Mouse (Mus musculus): ENCODE data around the gene Arrdc2. TPM values are rescaled to one million over a fixed set of nuclear protein-coding genes. Genes with fewer than 3 reads are reported as not detected.
A peak's percentile ranks its signal among the peaks of the same experiment; 100 is the strongest.
"Not testable (repeated sequence)": the region's sequence is repeated elsewhere in the genome, so short reads cannot be mapped to it uniquely, and the experiment has no call there.

The Arrdc2 gene
- polyA plus RNA-seq, 1 experiment from 2014 or later, result 2.8 TPM

DNA sequence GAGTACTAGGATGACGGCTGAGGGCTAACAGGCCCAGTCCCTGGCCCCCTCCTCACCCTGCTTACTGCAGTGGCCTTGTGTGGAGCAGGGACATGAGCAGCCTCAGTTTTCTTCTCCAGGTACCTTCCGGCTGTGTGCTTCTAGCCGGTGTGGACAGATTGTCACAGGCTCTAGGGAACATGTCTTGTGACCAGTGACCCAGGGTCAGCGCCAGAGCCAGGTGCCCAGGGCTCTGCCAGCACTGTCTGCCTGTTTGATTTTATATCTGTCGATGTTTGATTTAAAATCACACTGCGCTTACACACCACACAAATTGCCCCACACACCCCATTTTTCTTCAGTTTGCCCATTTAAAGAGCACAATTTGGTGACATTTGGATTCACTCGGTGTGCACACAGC is 15.7 kb downstream of the Arrdc2 start:
- Histone ChIP-seq H3K27me3 (ENCODE audit: control insufficient read depth, insufficient read depth, low read length) (peaks cover 22% of the 10 kb centered on the region), H3K4me3 (ENCODE audit: control insufficient read depth in 1 of 2, insufficient read depth in 1 of 2, low read depth in 1 of 2, low read length in 2 of 2) (no peak overlapping the region), H3K4me2 (ENCODE audit: low read length) (no peak overlapping the region), H3K27ac (replicated peaks in 1 of 2; ENCODE audit: control insufficient read depth in 1 of 2, insufficient read depth in 1 of 2, low read depth in 2 of 2, low read length in 2 of 2) (no peak overlapping the region), H3K9ac (ENCODE audit: low read length) (no peak overlapping the region), H3K9me3 (ENCODE audit: control insufficient read depth, low read length) (peaks cover 1% of the 10 kb centered on the region; the same call in 1 of the 2 replicates), H3K4me1 (ENCODE audit: control insufficient read depth in 2 of 2, insufficient read depth in 2 of 2, low read length in 2 of 2) (no peaks in the 10 kb centered on the region; a peak in 1 of 4 replicates), H3K36me3 (ENCODE audit: control insufficient read depth, insufficient read depth, low read length) (no peaks in the 10 kb centered on the region)
- 78% methylated on average over 7 of the region's 7 CpGs for WGBS
- no peak for ATAC-seq (ENCODE audit: insufficient number of reproducible peaks, insufficient read depth, low FRiP score, low read depth)

DNA sequence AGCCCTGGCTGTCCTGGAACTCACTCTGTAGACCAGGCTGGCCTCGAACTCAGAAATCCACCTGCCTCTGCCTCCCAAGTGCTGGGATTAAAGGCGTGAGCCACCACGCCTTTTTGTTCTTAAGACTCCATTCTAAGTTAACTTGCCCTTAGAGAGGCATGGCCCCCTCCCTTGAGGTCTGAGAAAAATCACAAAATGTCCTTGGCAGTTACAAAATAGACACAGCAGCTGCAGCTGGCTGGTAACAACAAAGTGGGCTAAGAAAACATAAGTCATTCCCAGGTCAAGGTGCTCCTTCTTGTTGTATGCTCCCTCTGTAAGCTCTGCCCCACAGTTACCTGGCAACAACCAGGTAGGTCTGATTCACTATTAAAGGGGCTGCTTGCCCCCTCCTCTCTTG is 16.9 kb downstream of the Arrdc2 start:
- WGBS, result 74% methylated on average over 3 of the region's 3 CpGs
- not testable (repeated sequence) for H3K9ac ChIP-seq (ENCODE audit: low read length); H3K4me1 ChIP-seq (ENCODE audit: control insufficient read depth in 2 of 2, insufficient read depth in 2 of 2, low read length in 2 of 2); H3K4me2 ChIP-seq (ENCODE audit: low read length); H3K4me3 ChIP-seq (ENCODE audit: control insufficient read depth in 1 of 2, insufficient read depth in 1 of 2, low read depth in 1 of 2, low read length in 2 of 2); H3K36me3 ChIP-seq (ENCODE audit: control insufficient read depth, insufficient read depth, low read length); H3K9me3 ChIP-seq (ENCODE audit: control insufficient read depth, low read length); ATAC-seq (ENCODE audit: insufficient number of reproducible peaks, insufficient read depth, low FRiP score, low read depth); H3K27ac ChIP-seq (replicated peaks in 1 of 2; ENCODE audit: control insufficient read depth in 1 of 2, insufficient read depth in 1 of 2, low read depth in 2 of 2, low read length in 2 of 2)
- peaks cover 25% of the 10 kb centered on the region for H3K27me3 ChIP-seq (ENCODE audit: control insufficient read depth, insufficient read depth, low read length)

DNA sequence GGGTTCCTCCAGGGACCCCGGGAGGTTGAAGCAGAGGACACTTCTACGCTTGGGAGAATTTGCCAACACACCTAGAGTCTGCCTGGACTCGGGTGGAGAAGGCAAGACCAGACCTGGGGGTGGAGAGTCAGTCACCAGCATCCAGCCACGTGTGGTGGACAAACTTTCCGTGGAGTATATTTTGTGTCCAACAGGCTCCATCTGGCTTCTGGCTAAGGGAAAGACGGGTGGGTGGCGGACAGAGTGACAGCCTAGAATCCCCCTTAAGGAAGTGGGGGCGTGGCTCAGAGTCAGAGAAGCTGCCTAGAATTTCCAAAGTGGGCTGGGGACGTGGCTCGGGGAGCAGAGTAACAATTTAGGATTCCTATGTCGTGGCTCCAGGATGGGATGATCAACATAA is 17.5 kb downstream of the Arrdc2 start:
- Histone ChIP-seq H3K4me3 (ENCODE audit: control insufficient read depth in 1 of 2, insufficient read depth in 1 of 2, low read depth in 1 of 2, low read length in 2 of 2) (no peak overlapping the region), H3K9me3 (ENCODE audit: control insufficient read depth, low read length) (peaks cover 11% of the 10 kb centered on the region), H3K4me2 (ENCODE audit: low read length) (no peak overlapping the region), H3K27ac (replicated peaks in 1 of 2; ENCODE audit: control insufficient read depth in 1 of 2, insufficient read depth in 1 of 2, low read depth in 2 of 2, low read length in 2 of 2) (no peak overlapping the region), H3K27me3 (ENCODE audit: control insufficient read depth, insufficient read depth, low read length) (peaks cover 31% of the 10 kb centered on the region), H3K9ac (ENCODE audit: low read length) (no peak overlapping the region), H3K4me1 (ENCODE audit: control insufficient read depth in 2 of 2, insufficient read depth in 2 of 2, low read length in 2 of 2) (no peaks in the 10 kb centered on the region; a peak in 1 of 4 replicates), H3K36me3 (ENCODE audit: control insufficient read depth, insufficient read depth, low read length) (no peaks in the 10 kb centered on the region)
- ATAC-seq (ENCODE audit: insufficient number of reproducible peaks, insufficient read depth, low FRiP score, low read depth), result no peak
- 32% methylated on average over 11 of the region's 11 CpGs for WGBS

DNA sequence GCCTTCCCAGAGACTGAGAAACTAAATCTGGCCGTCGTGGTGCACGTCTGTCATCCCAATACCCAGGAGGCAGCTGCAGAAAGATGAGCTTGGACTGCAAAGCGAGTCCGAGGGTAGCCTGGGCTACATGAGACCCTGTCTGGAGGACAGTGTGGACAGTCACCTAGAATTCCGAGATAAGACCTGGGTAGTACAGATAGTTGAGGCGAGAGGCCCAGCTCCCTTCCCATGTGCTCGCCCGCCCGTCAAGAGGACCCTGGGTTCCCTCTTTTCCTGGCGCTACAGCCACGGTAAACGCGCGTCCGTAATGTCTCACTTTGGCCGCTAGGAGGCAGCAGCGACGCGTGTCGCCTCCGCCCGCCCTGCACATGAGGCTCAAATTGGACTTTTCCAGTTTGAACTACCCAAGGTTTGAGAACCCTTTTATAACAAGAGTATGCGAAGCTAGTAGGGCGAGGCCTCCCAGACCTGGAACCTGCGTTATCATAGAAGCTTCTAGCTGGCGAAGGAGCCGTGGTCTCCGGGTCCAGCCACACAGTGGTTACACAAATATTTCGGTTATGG is 18.0 kb downstream of the Arrdc2 start:
- H3K4me1 ChIP-seq (ENCODE audit: control insufficient read depth in 2 of 2, insufficient read depth in 2 of 2, low read length in 2 of 2), result peaks cover 3% of the 10 kb centered on the region in 2 experiments; a peak in 1 of 4 replicates
- no peak overlapping the region for H3K4me3 ChIP-seq (ENCODE audit: control insufficient read depth in 1 of 2, insufficient read depth in 1 of 2, low read depth in 1 of 2, low read length in 2 of 2)
- no peaks in the 10 kb centered on the region for H3K36me3 ChIP-seq (ENCODE audit: control insufficient read depth, insufficient read depth, low read length)
- H3K4me2 ChIP-seq (ENCODE audit: low read length), result no peak overlapping the region
- ATAC-seq (ENCODE audit: insufficient number of reproducible peaks, insufficient read depth, low FRiP score, low read depth), result no peak
- no peak overlapping the region for H3K9ac ChIP-seq (ENCODE audit: low read length)
- 15% methylated on average over 30 of the region's 30 CpGs for WGBS
- H3K27ac ChIP-seq (replicated peaks in 1 of 2; ENCODE audit: control insufficient read depth in 1 of 2, insufficient read depth in 1 of 2, low read depth in 2 of 2, low read length in 2 of 2), result no peak overlapping the region
- peaks cover 36% of the 10 kb centered on the region for H3K27me3 ChIP-seq (ENCODE audit: control insufficient read depth, insufficient read depth, low read length)
- H3K9me3 ChIP-seq (ENCODE audit: control insufficient read depth, low read length), result peaks cover 11% of the 10 kb centered on the region

DNA sequence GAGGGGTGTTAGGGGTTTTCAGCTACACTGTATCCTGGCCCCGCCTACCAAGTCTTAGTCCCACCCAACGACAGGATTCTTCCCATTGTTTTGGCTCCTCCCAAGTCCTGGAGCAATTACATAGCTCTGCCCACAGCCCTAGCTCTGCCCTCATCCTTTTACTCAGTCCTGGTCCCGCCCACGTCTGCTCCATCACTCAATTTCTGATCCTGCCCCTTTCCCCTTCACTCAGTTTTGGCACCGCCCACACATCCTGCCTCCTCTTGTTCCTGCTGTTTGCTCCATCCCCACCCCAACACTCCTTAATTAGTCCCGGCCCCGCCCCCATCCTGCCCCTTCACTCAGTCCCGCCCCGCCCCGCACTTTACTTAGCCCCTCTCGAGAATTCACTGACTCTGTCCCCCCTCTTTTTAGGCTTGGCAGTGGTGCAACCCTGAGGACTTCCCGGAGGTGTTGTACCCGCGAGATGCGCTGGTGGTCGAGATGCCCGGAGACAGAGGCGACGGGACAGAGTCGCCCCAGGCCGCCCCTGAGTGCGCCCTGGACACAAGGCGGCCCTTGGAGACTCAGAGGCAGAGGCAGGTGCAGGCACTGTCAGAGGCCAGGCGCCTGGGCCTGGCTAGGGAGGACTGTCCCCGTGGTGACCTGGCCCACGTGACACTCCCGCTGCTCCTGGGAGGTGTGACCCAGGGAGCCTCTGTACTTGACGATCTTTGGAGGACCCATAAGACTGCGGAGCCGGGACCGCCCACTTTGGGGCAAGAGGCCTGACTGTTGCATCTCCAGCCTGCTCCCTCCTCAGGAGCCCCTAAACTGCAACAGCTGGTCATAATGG is 19.2 kb downstream of the Arrdc2 start:
- Histone ChIP-seq H3K9me3 (ENCODE audit: control insufficient read depth, low read length) (peaks cover 11% of the 10 kb centered on the region), H3K4me3 (ENCODE audit: control insufficient read depth in 1 of 2, insufficient read depth in 1 of 2, low read depth in 1 of 2, low read length in 2 of 2) (peak overlapping the region in 1 of 2 experiments; percentile 4; a peak in 1 of 4 replicates), H3K4me1 (ENCODE audit: control insufficient read depth in 2 of 2, insufficient read depth in 2 of 2, low read length in 2 of 2) (peaks cover 3% of the 10 kb centered on the region in 2 experiments; a peak in 1 of 4 replicates), H3K27ac (replicated peaks in 1 of 2; ENCODE audit: control insufficient read depth in 1 of 2, insufficient read depth in 1 of 2, low read depth in 2 of 2, low read length in 2 of 2) (no peak overlapping the region), H3K4me2 (ENCODE audit: low read length) (peak overlapping the region; percentile 35), H3K27me3 (ENCODE audit: control insufficient read depth, insufficient read depth, low read length) (peaks cover 47% of the 10 kb centered on the region), H3K36me3 (ENCODE audit: control insufficient read depth, insufficient read depth, low read length) (no peaks in the 10 kb centered on the region), H3K9ac (ENCODE audit: low read length) (no peak overlapping the region)
- ATAC-seq (ENCODE audit: insufficient number of reproducible peaks, insufficient read depth, low FRiP score, low read depth), result peak; percentile 51
- 3% methylated on average over 31 of the region's 31 CpGs for WGBS

DNA sequence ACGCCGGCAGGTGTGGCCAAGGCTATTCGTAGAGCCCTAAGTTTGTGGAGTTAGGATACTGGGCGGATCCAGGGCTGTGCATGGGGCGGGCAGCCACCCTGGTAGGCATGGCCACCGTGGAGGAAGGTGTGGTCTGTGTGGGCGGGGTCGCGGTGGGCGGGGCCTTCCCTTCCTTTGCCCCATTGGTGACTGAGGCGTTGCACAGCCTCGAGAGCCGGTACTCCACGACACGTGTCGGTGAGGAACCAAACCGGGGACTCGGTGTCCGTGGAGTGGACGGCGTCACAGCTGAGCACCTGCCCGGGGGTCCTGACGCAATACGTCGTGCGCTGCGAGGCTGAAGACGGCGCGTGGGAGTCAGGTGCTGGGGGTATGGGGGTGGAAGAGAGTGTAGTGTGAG is 22.8 kb downstream of the Arrdc2 start:
- H3K27me3 ChIP-seq (ENCODE audit: control insufficient read depth, insufficient read depth, low read length), result peaks cover 44% of the 10 kb centered on the region
- 8% methylated on average over 30 of the region's 30 CpGs for WGBS
- no peaks in the 10 kb centered on the region for H3K36me3 ChIP-seq (ENCODE audit: control insufficient read depth, insufficient read depth, low read length)
- peaks cover 11% of the 10 kb centered on the region for H3K9me3 ChIP-seq (ENCODE audit: control insufficient read depth, low read length)
- H3K27ac ChIP-seq (replicated peaks in 1 of 2; ENCODE audit: control insufficient read depth in 1 of 2, insufficient read depth in 1 of 2, low read depth in 2 of 2, low read length in 2 of 2), result no peak overlapping the region
- no peak overlapping the region for H3K9ac ChIP-seq (ENCODE audit: low read length)
- no peak for ATAC-seq (ENCODE audit: insufficient number of reproducible peaks, insufficient read depth, low FRiP score, low read depth)
- H3K4me3 ChIP-seq (ENCODE audit: control insufficient read depth in 1 of 2, insufficient read depth in 1 of 2, low read depth in 1 of 2, low read length in 2 of 2), result no peak overlapping the region
- peaks cover 3% of the 10 kb centered on the region in 2 experiments; a peak in 1 of 4 replicates for H3K4me1 ChIP-seq (ENCODE audit: control insufficient read depth in 2 of 2, insufficient read depth in 2 of 2, low read length in 2 of 2)
- H3K4me2 ChIP-seq (ENCODE audit: low read length), result peak overlapping the region; percentile 38

DNA sequence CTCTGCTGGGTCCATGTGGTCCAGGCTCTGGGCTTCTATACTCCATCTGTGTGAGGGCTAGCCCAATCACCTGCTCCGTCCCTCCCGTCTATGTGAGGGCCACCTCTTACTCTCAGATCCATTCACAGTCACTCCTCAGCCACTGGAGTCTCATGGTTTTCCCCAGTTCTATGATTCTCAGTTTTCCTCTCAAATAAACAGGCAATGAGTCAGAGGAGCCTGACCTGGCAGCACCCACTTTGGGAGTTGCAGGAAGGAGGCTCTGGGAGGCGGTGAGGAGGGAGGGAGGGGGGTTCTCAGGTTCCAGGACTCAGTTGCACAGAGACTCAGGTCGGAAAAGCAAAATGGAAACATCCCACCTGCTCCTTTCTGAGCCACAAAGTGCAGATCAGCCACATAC is 26.6 kb downstream of the Arrdc2 start:
- no peak for ATAC-seq (ENCODE audit: insufficient number of reproducible peaks, insufficient read depth, low FRiP score, low read depth)
- 0 out of 2 replicates have a peak, but pooled peaks cover 3% of the 10 kb centered on the region for H3K9me3 ChIP-seq (ENCODE audit: control insufficient read depth, low read length)
- peaks cover 3% of the 10 kb centered on the region in 2 experiments; a peak in 2 of 4 replicates for H3K4me1 ChIP-seq (ENCODE audit: control insufficient read depth in 2 of 2, insufficient read depth in 2 of 2, low read length in 2 of 2)
- H3K4me3 ChIP-seq (ENCODE audit: control insufficient read depth in 1 of 2, insufficient read depth in 1 of 2, low read depth in 1 of 2, low read length in 2 of 2), result no peak overlapping the region
- H3K4me2 ChIP-seq (ENCODE audit: low read length), result no peak overlapping the region
- no peak overlapping the region for H3K27ac ChIP-seq (replicated peaks in 1 of 2; ENCODE audit: control insufficient read depth in 1 of 2, insufficient read depth in 1 of 2, low read depth in 2 of 2, low read length in 2 of 2)
- H3K9ac ChIP-seq (ENCODE audit: low read length), result no peak overlapping the region
- WGBS, result 55% methylated on average over 4 of the region's 4 CpGs
- peaks cover 29% of the 10 kb centered on the region for H3K27me3 ChIP-seq (ENCODE audit: control insufficient read depth, insufficient read depth, low read length)
- H3K36me3 ChIP-seq (ENCODE audit: control insufficient read depth, insufficient read depth, low read length), result no peaks in the 10 kb centered on the region
